Mouse (Mus musculus) CH12.LX (cell line): ENCODE measurements at regions not wholly inside any gene's neighbourhood (a gene's known extent, or its start where the extent isn't known, plus 50 kb on each side); places are given as distances from the start of the nearest gene placed in this dataset.

Experiments
- DNase-seq: peaks from one replicate; pipeline ENCODE4 v3.0.0-alpha.2; 2013; ENCODE audit errors: extremely low read depth
- H3K27ac ChIP-seq: 2 replicates; pipeline ENCODE4 v1.5.1; 2012; ENCODE audit warnings: low read depth, mild to moderate bottlenecking, control low read depth, moderate library complexity; ENCODE audit not compliant: insufficient read depth
- H3K27me3 ChIP-seq: replicated peaks from 2 replicates; pipeline ENCODE3; 2012; ENCODE audit warnings: inconsistent platforms
- H3K36me3 ChIP-seq, 2 experiments: replicated peaks in 1 of 2; 2 replicates each; pipeline versions ENCODE3 to v1.6.1; 2012; ENCODE audit warnings: inconsistent platforms in 1 of 2, low read length in 1 of 2, mild to moderate bottlenecking in 1 of 2, mixed read lengths in 1 of 2, moderate library complexity in 1 of 2; ENCODE audit not compliant: control insufficient read depth in 1 of 2, insufficient read depth in 1 of 2
- H3K4me1 ChIP-seq, 2 experiments: 2 replicates each; pipeline ENCODE4 v1.6.1; 2012; ENCODE audit warnings: inconsistent platforms in 1 of 2, moderate library complexity in 1 of 2; ENCODE audit not compliant: insufficient read depth in 2 of 2, control insufficient read depth in 1 of 2
- H3K4me2 ChIP-seq: 2 replicates; pipeline ENCODE4 v1.6.1; 2012; ENCODE audit warnings: low read depth, mild to moderate bottlenecking, control low read depth; ENCODE audit not compliant: poor library complexity, insufficient read depth, severe bottlenecking
- H3K4me3 ChIP-seq, 3 experiments: fragments of 150-350 bp in 1 of 3; sonication (generic) in 1 of 3; replicated peaks in 1 of 3; 2 replicates each; pipeline versions ENCODE3 to v1.5.1; 2011 to 2012; ENCODE audit warnings: low read depth in 2 of 3, low read length in 2 of 3, mild to moderate bottlenecking in 2 of 3, moderate library complexity in 2 of 3, control low read depth in 1 of 3, improper control_type of control experiment in 1 of 3, inconsistent platforms in 1 of 3, mixed read lengths in 1 of 3; ENCODE audit not compliant: poor library complexity in 1 of 3
- H3K79me2 ChIP-seq: replicated peaks from 2 replicates; pipeline ENCODE4 v1.6.1; 2012; ENCODE audit warnings: mild to moderate bottlenecking, moderate library complexity; ENCODE audit not compliant: control insufficient read depth, poor library complexity, insufficient read depth, severe bottlenecking; ENCODE audit errors: extremely low read depth
- H3K9ac ChIP-seq: 2 replicates; pipeline ENCODE4 v1.6.1; 2012; ENCODE audit warnings: low read depth, mild to moderate bottlenecking, control low read depth, moderate library complexity; ENCODE audit not compliant: insufficient read depth
- H3K9me3 ChIP-seq: replicated peaks from 2 replicates; pipeline ENCODE3; 2012; ENCODE audit warnings: low read length, inconsistent platforms, mixed read lengths
- CHD1 ChIP-seq: IDR thresholded peaks from 2 replicates; pipeline ENCODE4 v1.6.1; 2012; ENCODE audit warnings: low read depth, low read length, improper control_type of control experiment, inconsistent platforms
- CHD2 ChIP-seq: IDR thresholded peaks from 2 replicates; pipeline ENCODE4 v1.6.1; 2011; ENCODE audit warnings: low read length, improper control_type of control experiment
- CTCF ChIP-seq, 2 experiments: IDR thresholded peaks in 1 of 2; conservative IDR thresholded peaks in 1 of 2; 2 replicates each; pipeline ENCODE4 v1.5.1; 2011 to 2012; ENCODE audit warnings: low read depth in 2 of 2, low read length in 2 of 2, improper control_type of control experiment in 1 of 2, inconsistent platforms in 1 of 2, mild to moderate bottlenecking in 1 of 2, moderate library complexity in 1 of 2
- E2F4 ChIP-seq: IDR thresholded peaks from 2 replicates; pipeline ENCODE4 v1.6.1; 2011; ENCODE audit warnings: low read depth, low read length, improper control_type of control experiment; ENCODE audit not compliant: insufficient replicate concordance
- GABPA ChIP-seq: IDR thresholded peaks from 2 replicates; pipeline ENCODE4 v1.6.1; 2012; ENCODE audit warnings: low read depth, low read length, improper control_type of control experiment, inconsistent platforms; ENCODE audit not compliant: insufficient replicate concordance
- IRF4 ChIP-seq: IDR thresholded peaks from 2 replicates; pipeline ENCODE4 v1.6.1; 2014; ENCODE audit warnings: low read depth, mild to moderate bottlenecking, inconsistent platforms, low read length, improper control_type of control experiment
- JUND ChIP-seq: conservative IDR thresholded peaks from 2 replicates; pipeline ENCODE4 v1.6.1; 2011; ENCODE audit warnings: low read depth, low read length, improper control_type of control experiment
- MXI1 ChIP-seq: IDR thresholded peaks from 2 replicates; pipeline ENCODE4 v1.6.1; 2011; ENCODE audit warnings: mild to moderate bottlenecking, low read depth, low read length, improper control_type of control experiment
- NRF1 ChIP-seq: IDR thresholded peaks from 2 replicates; pipeline ENCODE4 v1.6.1; 2014; ENCODE audit warnings: low read depth, mild to moderate bottlenecking, inconsistent platforms, low read length, improper control_type of control experiment, moderate library complexity
- PAX5 ChIP-seq: IDR thresholded peaks from 2 replicates; pipeline ENCODE4 v1.6.1; 2012; ENCODE audit warnings: low read length, inconsistent platforms, mixed read lengths
- POLR2AphosphoS2 ChIP-seq: IDR thresholded peaks from 2 replicates; pipeline ENCODE4 v1.6.1; 2011; ENCODE audit warnings: low read depth, low read length, improper control_type of control experiment
- UBTF ChIP-seq: IDR thresholded peaks from 2 replicates; pipeline ENCODE4 v1.6.1; 2012; ENCODE audit warnings: low read depth, mild to moderate bottlenecking, inconsistent platforms, low read length, improper control_type of control experiment, moderate library complexity
- USF1 ChIP-seq: IDR thresholded peaks from 2 replicates; pipeline ENCODE4 v1.6.1; 2014; ENCODE audit warnings: low read depth, mild to moderate bottlenecking, inconsistent platforms, low read length, improper control_type of control experiment
- USF2 ChIP-seq: conservative IDR thresholded peaks from 2 replicates; pipeline ENCODE4 v1.6.1; 2011; ENCODE audit warnings: low read depth, low read length, improper control_type of control experiment
- ZC3H11A ChIP-seq: IDR thresholded peaks from 2 replicates; pipeline ENCODE4 v1.6.1; 2012; ENCODE audit warnings: low read depth, mild to moderate bottlenecking, inconsistent platforms, low read length, improper control_type of control experiment
- ZKSCAN1 ChIP-seq: IDR thresholded peaks from 2 replicates; pipeline ENCODE4 v1.6.1; 2012; ENCODE audit warnings: low read depth, inconsistent platforms, low read length, improper control_type of control experiment, borderline replicate concordance
- ZMIZ1 ChIP-seq: IDR thresholded peaks from 2 replicates; pipeline ENCODE4 v1.6.1; 2012; ENCODE audit warnings: low read depth, mild to moderate bottlenecking, inconsistent platforms, low read length, improper control_type of control experiment
- dilution Hi-C: fragments of 300-500 bp; cut with MboI; formaldehyde crosslinking; loops from 2 replicates; pipeline ENCODE4 v1.14.3; 2020; ENCODE audit warnings: low sequenced_read_pairs; ENCODE audit not compliant: extremely low pct_unique_long_range_greater_than_20kb, extremely low pct_ligation_motif_present
- in situ Hi-C: fragments of 300-500 bp; cut with MboI; formaldehyde crosslinking; loops from 3 replicates; pipeline ENCODE4 v1.14.3; 2019; ENCODE audit warnings: low sequenced_read_pairs, low pct_ligation_motif_present, low pct_unique_long_range_greater_than_20kb, mixed read lengths

- Histone ChIP-seq H3K4me3 (no peak overlapping the region), H3K4me1 (no peaks in the 10 kb centered on the region), H3K27ac (no peak overlapping the region), H3K27me3 (no peaks in the 10 kb centered on the region), H3K9me3 (no peaks in the 10 kb centered on the region), H3K36me3 (no peaks in the 10 kb centered on the region), H3K4me2 (no peak overlapping the region), H3K9ac (no peak overlapping the region), H3K79me2 (no peaks in the 10 kb centered on the region)
- in situ Hi-C loops: no loop called here
- no peak for DNase-seq
- no peak for TF ChIP-seq POLR2AphosphoS2
- dilution Hi-C loops: no loop called here
Observed at GRCm38 (mm10) chr6:14616629-14617028, 138.4 kb downstream of the Ppp1r3a start.

- Histone ChIP-seq H3K9ac (no peak overlapping the region), H3K9me3 (no peaks in the 10 kb centered on the region), H3K4me1 (no peaks in the 10 kb centered on the region), H3K4me2 (no peak overlapping the region), H3K36me3 (no peaks in the 10 kb centered on the region), H3K4me3 (no peak overlapping the region), H3K27ac (no peak overlapping the region), H3K27me3 (no peaks in the 10 kb centered on the region), H3K79me2 (no peaks in the 10 kb centered on the region)
- no peak for DNase-seq
- no peak for TF ChIP-seq E2F4
- no peak for TF ChIP-seq USF1
- no peak for TF ChIP-seq CHD1
- TF ChIP-seq USF2: no peak
- no peak for TF ChIP-seq IRF4
- no peak for TF ChIP-seq UBTF
- TF ChIP-seq CTCF (conservative IDR thresholded peaks at IDR 0.05 in 1 of 2, IDR thresholded peaks at IDR 0.05 in 1 of 2; ENCODE audit: low read depth in 2 of 2, low read length in 2 of 2): no peak
- TF ChIP-seq ZC3H11A: no peak
- TF ChIP-seq ZMIZ1: no peak
- TF ChIP-seq GABPA: no peak
- no peak for TF ChIP-seq PAX5
- TF ChIP-seq JUND: no peak
- no peak for TF ChIP-seq MXI1
- TF ChIP-seq NRF1: no peak
- no peak for TF ChIP-seq ZKSCAN1
- TF ChIP-seq CHD2: no peak
- in situ Hi-C loops (no loop called here), dilution Hi-C loops (no loop called here)
Observed at GRCm38 (mm10) chr6:14608076-14608475, 147.0 kb downstream of the Ppp1r3a start.
